Mouse (Mus musculus) megakaryocyte, adult 5-6 weeks (primary cell): ENCODE measurements around the gene Zdhhc13. TPM values are rescaled to one million over a fixed set of nuclear protein-coding genes. Genes with fewer than 3 reads are reported as not detected.

ENCODE experiments used
- ATAC-seq: 2 replicates; pipeline ENCODE4 v1.8.0; 2016; ENCODE audit warnings: mild to moderate bottlenecking, inconsistent platforms; ENCODE audit not compliant: poor library complexity, severe bottlenecking
- total RNA-seq, 2 experiments: library from RNA; stranded (forward) in 1 of 2; stranded (reverse) in 1 of 2; fragments of 153-499, 151-499 nt in 1 of 2; fragments of 221-1000, 200-1000 nt in 1 of 2; gene quantifications; 2 replicates each; pipeline versions ENCODE4 v1.2.3 to v1.2.4; 2015 to 2017

Gene Zdhhc13
- total RNA-seq, 2 experiments from 2014 or later, result 52.2 to 54.4 TPM

DNA sequence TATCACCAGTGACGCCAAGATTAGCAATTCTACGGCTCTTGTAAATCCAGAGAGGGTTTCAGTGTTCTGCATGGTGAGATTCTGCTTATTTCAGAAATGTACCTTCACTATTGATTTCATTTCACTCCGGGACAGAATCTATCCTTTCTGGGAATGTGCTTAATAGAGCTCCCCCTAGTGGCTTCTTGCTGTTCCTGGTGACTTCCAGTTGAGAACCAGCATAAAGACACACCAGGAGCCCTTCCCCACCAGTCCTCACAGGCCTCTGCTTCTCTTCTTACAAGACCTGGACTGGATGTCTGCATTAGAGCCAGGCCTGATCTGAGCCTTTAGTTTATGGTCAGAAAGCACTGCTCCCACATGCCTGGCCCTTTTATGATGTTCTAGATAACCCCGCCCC is 87.7 kb downstream of the Zdhhc13 start:
- 0 out of 2 replicates have a peak, but pooled peaks have one; percentile 19 for ATAC-seq

Other genes starting within 250 kb of the Zdhhc13 start
- not detected in 2 replicates for gene Mrgprb2, start 230.9 kb upstream of the Zdhhc13 start, total RNA-seq (2015)
- gene Mrgprb2, start 230.9 kb upstream of the Zdhhc13 start, total RNA-seq (2017), result not detected in 2 replicates
- not detected in 2 replicates for gene Mrgprb3, start 145.2 kb upstream of the Zdhhc13 start, total RNA-seq (2015)
- not detected in 2 replicates for gene Mrgprb3, start 145.2 kb upstream of the Zdhhc13 start, total RNA-seq (2017)
- gene Csrp3, start 59.0 kb downstream of the Zdhhc13 start, total RNA-seq (2015), result 10.7 and 12.1 TPM in 2 replicates
- 9.2 and 12.2 TPM in 2 replicates for gene Csrp3, start 59.0 kb downstream of the Zdhhc13 start, total RNA-seq (2017)
- gene E2f8, start 92.6 kb downstream of the Zdhhc13 start, total RNA-seq (2015), result 129 and 131 TPM in 2 replicates
- 40.6 and 49.7 TPM in 2 replicates for gene E2f8, start 92.6 kb downstream of the Zdhhc13 start, total RNA-seq (2017)
- 9.8 and 10.5 TPM in 2 replicates for gene Nav2, start 119.7 kb downstream of the Zdhhc13 start, total RNA-seq (2015)
- 4.6 and 7.2 TPM in 2 replicates for gene Nav2, start 119.7 kb downstream of the Zdhhc13 start, total RNA-seq (2017)